Mouse (Mus musculus) c-Kit-negative CD71-positive TER-119-positive erythroid progenitor cells, embryonic 14.5 days (primary cell): Measurements from ENCODE around the gene Mical3.

Source experiments
- DNase-seq: peaks from one replicate; pipeline ENCODE4 v3.0.0-alpha.2; 2013; ENCODE audit warnings: low read depth, low spot score

Gene Mical3

GRCm38 (mm10) chr6:121130773-121131172, at the start of gene Mical3:
Mical3 (minus strand) TSS chr6:121130999.
- DNase-seq: no peak

- DNase-seq: no peak
Observed at GRCm38 (mm10) chr6:121179846-121180245, 49.0 kb upstream of the Mical3 start.

GRCm38 (mm10) chr6:121178700-121179358, 48.0 kb upstream of the Mical3 start:
- no peak for DNase-seq

GRCm38 (mm10) chr6:121177118-121177708, 46.4 kb upstream of the Mical3 start:
- no peak for DNase-seq

- no peak for DNase-seq
Observed at GRCm38 (mm10) chr6:121176731-121177098, 45.9 kb upstream of the Mical3 start.

GRCm38 (mm10) chr6:121176011-121176730, 45.4 kb upstream of the Mical3 start:
- no peak for DNase-seq

- DNase-seq: no peak
Observed at GRCm38 (mm10) chr6:121174761-121175160, 44.0 kb upstream of the Mical3 start.

GRCm38 (mm10) chr6:121173471-121173870, 42.7 kb upstream of the Mical3 start:
- no peak for DNase-seq

GRCm38 (mm10) chr6:121171102-121171501, 40.3 kb upstream of the Mical3 start:
- no peak for DNase-seq

- no peak for DNase-seq
Observed at GRCm38 (mm10) chr6:121167381-121167975, 36.7 kb upstream of the Mical3 start.

- DNase-seq: no peak
Observed at GRCm38 (mm10) chr6:121166098-121166552, 35.3 kb upstream of the Mical3 start.

GRCm38 (mm10) chr6:121162616-121163015, 31.8 kb upstream of the Mical3 start:
- no peak for DNase-seq

- DNase-seq: no peak
Observed at GRCm38 (mm10) chr6:121160126-121160525, 29.3 kb upstream of the Mical3 start.

GRCm38 (mm10) chr6:121159616-121160015, 28.8 kb upstream of the Mical3 start:
- DNase-seq: no peak

- DNase-seq: no peak
Observed at GRCm38 (mm10) chr6:121156030-121156429, 25.2 kb upstream of the Mical3 start.

GRCm38 (mm10) chr6:121154451-121155300, 23.9 kb upstream of the Mical3 start:
- no peak for DNase-seq

- DNase-seq: no peak
Observed at GRCm38 (mm10) chr6:121153177-121153576, 22.4 kb upstream of the Mical3 start.

- DNase-seq: no peak
Observed at GRCm38 (mm10) chr6:121151732-121152131, 20.9 kb upstream of the Mical3 start.

- no peak for DNase-seq
Observed at GRCm38 (mm10) chr6:121150126-121150525, 19.3 kb upstream of the Mical3 start.

- DNase-seq: no peak
Observed at GRCm38 (mm10) chr6:121149420-121149819, 18.6 kb upstream of the Mical3 start.

GRCm38 (mm10) chr6:121148360-121148759, 17.6 kb upstream of the Mical3 start:
- no peak for DNase-seq
